9 mouse cellular contexts compared by ENCODE assay signal in genomic region chr11:77214755-77215154, GRCm38 (mm10). TPM values are rescaled to one million over a fixed set of nuclear protein-coding genes. Genes with fewer than 3 reads are reported as not detected.
DNase-seq lines count a peak whose midpoint lies in the region; ATAC-seq and TF ChIP-seq lines count a peak whose summit lies in the region.
"Had no signal": no experiment of that assay in that cellular context is flagged by ENCODE, and none has a peak within 500 bp of the region (broad histone marks: within the 10 kb centered on the region; RNA-seq: fewer than 3 reads in every experiment).

No protein-coding gene starts in this region.

- H3K9me3 ChIP-seq in G1E (replicated peaks) = no peaks in the 10 kb centered on the region
- H3K9me3 ChIP-seq in forebrain, embryonic 12.5 days = no peaks in the 10 kb centered on the region
- H3K9me3 ChIP-seq in heart, embryonic 16.5 days (replicated peaks; ENCODE audit: control insufficient read depth, low read length) = no peaks in the 10 kb centered on the region
- no peaks in the 10 kb centered on the region for H3K9me3 ChIP-seq in neural tube, embryonic 14.5 days (ENCODE audit: control insufficient read depth, low read length)

- no peak overlapping the region for H3K27ac ChIP-seq in forebrain, embryonic 12.5 days
- no peak overlapping the region for H3K27ac ChIP-seq in heart, embryonic 16.5 days (ENCODE audit: low read length)
- H3K27ac ChIP-seq in neural tube, embryonic 14.5 days (ENCODE audit: low read depth, low read length) = no peak overlapping the region
- H3K27ac ChIP-seq: macrophage had no signal

- H3K4me3 ChIP-seq in G1E (ENCODE audit: low read depth, low read length) = no peak overlapping the region
- H3K4me3 ChIP-seq in forebrain, embryonic 12.5 days (replicated peaks) = no peak overlapping the region
- no peak overlapping the region for H3K4me3 ChIP-seq in heart, embryonic 16.5 days (ENCODE audit: low read length)
- H3K4me3 ChIP-seq in neural tube, embryonic 14.5 days (ENCODE audit: low read depth, low read length) = no peak overlapping the region

- peak; percentile 34; the same call in 1 of the 2 replicates for ATAC-seq in G1E (ENCODE audit: extremely low read depth, insufficient number of reproducible peaks, low FRiP score, poor library complexity, severe bottlenecking)
- peak; percentile 50 for ATAC-seq in forebrain, embryonic 12.5 days (ENCODE audit: low FRiP score)
- peak; percentile 65 for ATAC-seq in heart, embryonic 16.5 days (replicated peaks; ENCODE audit: extremely low read depth, insufficient read depth, low FRiP score)
- ATAC-seq in neural tube, embryonic 14.5 days (ENCODE audit: low read depth) = 0 out of 2 replicates have a peak, but pooled peaks have one; percentile 35

- peak; percentile 58 for DNase-seq in G1E (ENCODE audit: low spot score)
- DNase-seq in c-Kit-positive CD71-negative TER-119-negative erythroid progenitor cells, embryonic 14.5 days (ENCODE audit: low read depth) = peak; percentile 70
- DNase-seq in layer of hippocampus, adult 11-12 months (ENCODE audit: low spot score) = peak; percentile 76
- DNase-seq in lung, adult 18-20 months = peak; percentile 55 to 75
- peak; percentile 34 for DNase-seq in testis, postnatal 14 days (ENCODE audit: low spot score)

- H3K27me3 ChIP-seq in G1E (ENCODE audit: insufficient read depth, low read length) = peaks cover 4% of the 10 kb centered on the region
- H3K27me3 ChIP-seq in forebrain, embryonic 12.5 days = no peaks in the 10 kb centered on the region
- H3K27me3 ChIP-seq in heart, embryonic 16.5 days (ENCODE audit: control insufficient read depth, insufficient read depth, low read length) = no peaks in the 10 kb centered on the region
- H3K27me3 ChIP-seq in neural tube, embryonic 14.5 days (ENCODE audit: control insufficient read depth, insufficient read depth, low read length) = no peaks in the 10 kb centered on the region

- H3K4me1 ChIP-seq in G1E (ENCODE audit: insufficient read depth, low read depth, low read length) = peaks cover 20% of the 10 kb centered on the region
- H3K4me1 ChIP-seq in forebrain, embryonic 12.5 days = peaks cover 16% of the 10 kb centered on the region
- H3K4me1 ChIP-seq in heart, embryonic 16.5 days (ENCODE audit: control insufficient read depth, insufficient read depth, low read length) = peaks cover 12% of the 10 kb centered on the region
- H3K4me1 ChIP-seq in neural tube, embryonic 14.5 days (ENCODE audit: control insufficient read depth, insufficient read depth, low read length) = peaks cover 9% of the 10 kb centered on the region

- TF ChIP-seq CTCF in G1E (IDR thresholded peaks at IDR 0.05; ENCODE audit: low read depth, low read length) = peak; percentile 40

- no peak overlapping the region for H3K4me2 ChIP-seq in forebrain, embryonic 12.5 days
- H3K4me2 ChIP-seq in heart, embryonic 16.5 days (ENCODE audit: low read depth, low read length) = peak overlapping the region; percentile 91; the same call in 1 of the 2 replicates
- peak overlapping the region; percentile 85; the same call in 1 of the 2 replicates for H3K4me2 ChIP-seq in neural tube, embryonic 14.5 days (ENCODE audit: low read depth, low read length)

- no peak overlapping the region for H3K9ac ChIP-seq in forebrain, embryonic 12.5 days
- H3K9ac ChIP-seq in heart, embryonic 16.5 days (ENCODE audit: low read length) = no peak overlapping the region
- H3K9ac ChIP-seq in neural tube, embryonic 14.5 days (replicated peaks; ENCODE audit: low read depth, low read length) = no peak overlapping the region

- H3K36me3 ChIP-seq in G1E (replicated peaks) = no peaks in the 10 kb centered on the region
- no peaks in the 10 kb centered on the region for H3K36me3 ChIP-seq in forebrain, embryonic 12.5 days (replicated peaks)
- H3K36me3 ChIP-seq in heart, embryonic 16.5 days (ENCODE audit: control insufficient read depth, insufficient read depth) = no peaks in the 10 kb centered on the region
- no peaks in the 10 kb centered on the region for H3K36me3 ChIP-seq in neural tube, embryonic 14.5 days (ENCODE audit: control insufficient read depth, insufficient read depth, low read length)

- 4% methylated on average over 1 of the region's 1 CpGs for WGBS in forebrain, embryonic 12.5 days
- WGBS in heart, embryonic 16.5 days = 13% methylated on average over 1 of the region's 1 CpGs
- WGBS in neural tube, embryonic 14.5 days = 0% methylated on average over 1 of the region's 1 CpGs

RNA-seq across cellular contexts. Expression of gene Ssh2, which starts 1.3 kb away (rescaled TPM):
- total RNA-seq in G1E (2014; fragmentation: Nextera tagmentation) (33.9 and 34.6 TPM in 2 replicates), G1E (2017) (12.4 and 15.1 TPM in 2 replicates)
- polyA plus RNA-seq in G1E (2012) = 25.0 and 38.5 TPM in 2 replicates
- polyA plus RNA-seq in forebrain, embryonic 12.5 days (2016; fragmentation: Nextera tagmentation; extraction: Ambion mirVana) = 19.4 and 20.7 TPM in 2 replicates
- polyA plus RNA-seq in heart, embryonic 16.5 days (2015; fragmentation: Nextera tagmentation; extraction: Ambion mirVana) = 25.1 and 25.5 TPM in 2 replicates
- polyA plus RNA-seq in neural tube, embryonic 14.5 days (2014; fragmentation: Nextera tagmentation; extraction: Ambion mirVana) = 21.9 and 24.6 TPM in 2 replicates

RNA-seq across cellular contexts. Expression of gene Efcab5, which starts 26.0 kb away (rescaled TPM):
- total RNA-seq in G1E (2014; fragmentation: Nextera tagmentation) (0.53 and 5.1 TPM in 2 replicates), G1E (2017) (0.66 and 0.87 TPM in 2 replicates)
- 0.04 and 0.08 TPM in 2 replicates for polyA plus RNA-seq in G1E (2012)
- 0.46 and 0.83 TPM in 2 replicates for polyA plus RNA-seq in forebrain, embryonic 12.5 days (2016; fragmentation: Nextera tagmentation; extraction: Ambion mirVana)
- polyA plus RNA-seq in heart, embryonic 16.5 days (2015; fragmentation: Nextera tagmentation; extraction: Ambion mirVana) = 0.35 and 0.44 TPM in 2 replicates
- polyA plus RNA-seq in neural tube, embryonic 14.5 days (2014; fragmentation: Nextera tagmentation; extraction: Ambion mirVana) = 0.55 and 1.4 TPM in 2 replicates
